Mouse (Mus musculus) myocyte (in vitro differentiated cells): ENCODE results near the gene Patl2.
"Not testable (repeated sequence)": the region's sequence is repeated elsewhere in the genome, so short reads cannot be mapped to it uniquely, and the experiment has no call there.

Experiments
- CEBPB ChIP-seq: IDR thresholded peaks from 2 replicates; pipeline ENCODE4 v1.6.1; 2011; ENCODE audit warnings: mild to moderate bottlenecking, moderate library complexity; ENCODE audit not compliant: poor library complexity, insufficient read depth, severe bottlenecking
- E2F4 ChIP-seq: IDR thresholded peaks from one replicate; pipeline ENCODE4 v1.6.1; 2011; ENCODE audit warnings: mild to moderate bottlenecking, control low read depth, moderate library complexity; ENCODE audit not compliant: insufficient read depth
- MAX ChIP-seq: IDR thresholded peaks from one replicate; pipeline ENCODE4 v1.6.1; 2011; ENCODE audit warnings: low read depth, mild to moderate bottlenecking, control low read depth
- MYOD1 ChIP-seq, 3 experiments: IDR thresholded peaks; one replicate each; pipeline ENCODE4 v1.6.1; 2011; ENCODE audit warnings: control low read depth in 2 of 3, low read depth in 2 of 3, mild to moderate bottlenecking in 2 of 3, moderate library complexity in 1 of 3; ENCODE audit not compliant: insufficient read length in 2 of 3, control insufficient read depth in 1 of 3
- MYOG ChIP-seq, 3 experiments: IDR thresholded peaks; one replicate each; pipeline ENCODE4 v1.6.1; 2011; ENCODE audit warnings: control low read depth in 2 of 3, low read depth in 2 of 3, mild to moderate bottlenecking in 2 of 3; ENCODE audit not compliant: insufficient read length in 2 of 3, control insufficient read depth in 1 of 3, insufficient read depth in 1 of 3
- POLR2A ChIP-seq: IDR thresholded peaks from one replicate; pipeline ENCODE4 v1.6.1; 2011; ENCODE audit warnings: low read depth, mild to moderate bottlenecking, control low read depth, moderate library complexity; ENCODE audit not compliant: insufficient read length
- POLR2AphosphoS2 ChIP-seq: IDR thresholded peaks from one replicate; pipeline ENCODE4 v1.6.1; 2011; ENCODE audit warnings: low read depth, control low read depth; ENCODE audit not compliant: insufficient read length
- REST ChIP-seq: IDR thresholded peaks from one replicate; pipeline ENCODE4 v1.6.1; 2011; ENCODE audit warnings: mild to moderate bottlenecking, control low read depth, moderate library complexity; ENCODE audit not compliant: insufficient read depth, insufficient read length
- TCF12 ChIP-seq: IDR thresholded peaks from one replicate; pipeline ENCODE4 v1.6.1; 2011; ENCODE audit warnings: mild to moderate bottlenecking, control low read depth; ENCODE audit not compliant: poor library complexity, insufficient read depth, severe bottlenecking
- USF1 ChIP-seq: IDR thresholded peaks from one replicate; pipeline ENCODE4 v1.6.1; 2011; ENCODE audit warnings: low read depth, mild to moderate bottlenecking, control low read depth, moderate library complexity

- TF ChIP-seq POLR2A; E2F4; POLR2AphosphoS2; TCF12; CEBPB; USF1; MAX; MYOD1 (IDR thresholded peaks at IDR 0.05; ENCODE audit: control insufficient read depth in 1 of 3, insufficient read length in 2 of 3, low read depth in 2 of 3); REST; MYOG (IDR thresholded peaks at IDR 0.05; ENCODE audit: control insufficient read depth in 1 of 3, insufficient read depth in 1 of 3, insufficient read length in 2 of 3, low read depth in 2 of 3): not testable (repeated sequence)
These were observed 31.1 kb upstream of the Patl2 start for GRCm38 (mm10) chr2:122217075-122217474.
